Mouse (Mus musculus) erythroid progenitor cell, adult 5-6 weeks (primary cell): ENCODE data around the gene Tmem161a. TPM values are rescaled to one million over a fixed set of nuclear protein-coding genes. Genes with fewer than 3 reads are reported as not detected.
"Not testable (repeated sequence)": the region's sequence is repeated elsewhere in the genome, so short reads cannot be mapped to it uniquely, and the experiment has no call there.

Experiments used
- ATAC-seq: replicated peaks from 2 replicates; pipeline ENCODE4 v1.8.0; 2016; ENCODE audit warnings: moderate number of reproducible peaks, mild to moderate bottlenecking, moderate TSS enrichment, inconsistent platforms; ENCODE audit not compliant: poor library complexity, low FRiP score, severe bottlenecking
- total RNA-seq, 2 experiments: library from RNA; stranded (forward) in 1 of 2; stranded (reverse) in 1 of 2; fragments of 150-400 nt in 1 of 2; fragments of 186-747, 209-891 nt in 1 of 2; gene quantifications; 2 replicates each; pipeline versions ENCODE4 v1.2.3 to v1.2.4; 2015 to 2017; ENCODE audit warnings: low replicate concordance in 2 of 2

Gene Tmem161a
- total RNA-seq, 2 experiments from 2014 or later: 2.9 to 4.9 TPM

DNA sequence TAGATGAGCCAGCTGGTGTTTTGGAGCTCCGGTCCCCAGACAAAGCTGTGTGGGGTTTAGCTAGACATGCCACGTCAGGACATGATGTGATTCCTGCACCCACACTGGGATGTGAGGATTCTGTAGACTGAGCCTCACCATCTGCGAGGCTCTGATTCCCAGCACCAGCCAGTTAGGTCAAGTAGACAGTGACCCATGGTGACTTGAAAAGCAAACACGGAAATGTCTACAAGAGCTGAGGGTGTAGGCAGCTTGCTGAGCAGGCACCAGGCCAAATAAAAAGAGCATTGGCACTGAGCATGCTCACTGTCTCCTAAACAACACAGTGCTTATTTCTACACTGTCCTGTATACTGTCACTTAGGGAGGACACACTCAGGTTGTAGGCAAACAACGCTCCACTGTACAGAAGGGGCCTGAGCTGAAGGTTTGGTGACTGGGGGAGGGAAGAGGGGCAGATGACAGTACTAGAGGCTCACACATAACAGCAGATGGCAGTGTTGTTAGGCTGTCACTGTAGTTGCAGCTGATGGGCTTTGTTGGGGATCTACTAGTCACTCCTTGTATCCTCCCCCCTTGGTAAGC is 28.0 kb downstream of the Tmem161a start:
- ATAC-seq: peak; percentile 44

DNA sequence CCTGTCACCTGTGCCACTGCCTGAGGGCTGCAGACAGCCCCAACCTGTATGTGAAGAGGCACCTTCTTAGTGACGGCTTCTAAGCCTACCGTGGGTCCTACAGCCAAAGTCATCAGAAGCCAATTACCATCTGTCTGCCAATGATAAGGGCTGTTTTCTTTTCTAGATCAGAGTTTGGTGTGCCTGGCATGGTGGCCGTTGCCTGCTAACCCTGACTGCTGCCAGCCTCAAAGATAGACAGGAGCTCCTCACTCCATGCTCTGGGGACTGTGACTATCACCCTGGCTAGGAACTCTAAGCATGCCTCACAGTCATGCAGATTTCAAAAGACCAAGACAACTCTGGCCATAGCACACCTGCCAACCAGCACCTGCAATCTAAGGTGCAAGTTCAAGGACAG is 29.3 kb downstream of the Tmem161a start:
- peak; percentile 89 for ATAC-seq

DNA sequence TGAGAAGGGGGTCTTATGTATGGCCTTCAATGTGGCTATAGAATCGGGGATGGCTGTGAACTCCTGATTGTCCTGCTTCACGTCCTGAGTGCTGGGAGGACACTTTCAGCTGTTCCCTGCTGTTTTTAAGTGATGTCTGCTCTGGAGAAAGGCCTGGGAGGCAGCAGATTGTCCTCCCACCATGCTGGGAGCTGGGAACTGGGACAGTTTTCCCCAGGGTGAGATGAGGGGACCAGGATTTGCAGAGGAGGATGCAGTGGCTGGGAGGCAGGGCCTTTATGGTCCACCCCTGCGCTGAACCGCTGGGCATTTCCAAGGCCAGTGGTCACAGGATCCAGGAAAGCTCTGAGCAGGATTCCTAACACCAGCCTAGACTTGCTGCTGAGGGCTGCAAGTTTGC is 30.9 kb downstream of the Tmem161a start:
- no peak for ATAC-seq

DNA sequence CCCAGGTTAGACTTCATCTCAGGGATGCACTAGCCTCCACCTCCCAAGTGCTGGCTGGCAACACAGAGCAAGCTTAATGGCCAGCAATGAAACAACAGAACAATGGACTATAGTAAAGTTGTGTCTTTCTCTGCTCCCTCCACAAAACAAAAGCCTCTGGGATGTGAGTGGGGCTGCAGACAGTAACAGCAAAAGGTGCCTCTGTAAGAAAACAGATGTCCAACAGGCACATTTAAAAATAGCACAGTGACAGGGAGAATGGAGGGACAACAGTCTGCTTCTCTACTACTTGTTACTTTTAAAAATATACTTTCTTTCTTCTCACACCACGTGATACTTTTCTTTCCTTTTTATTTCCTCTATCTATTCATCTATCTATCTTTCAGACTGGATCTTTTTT is 32.6 kb downstream of the Tmem161a start:
- ATAC-seq: no peak

DNA sequence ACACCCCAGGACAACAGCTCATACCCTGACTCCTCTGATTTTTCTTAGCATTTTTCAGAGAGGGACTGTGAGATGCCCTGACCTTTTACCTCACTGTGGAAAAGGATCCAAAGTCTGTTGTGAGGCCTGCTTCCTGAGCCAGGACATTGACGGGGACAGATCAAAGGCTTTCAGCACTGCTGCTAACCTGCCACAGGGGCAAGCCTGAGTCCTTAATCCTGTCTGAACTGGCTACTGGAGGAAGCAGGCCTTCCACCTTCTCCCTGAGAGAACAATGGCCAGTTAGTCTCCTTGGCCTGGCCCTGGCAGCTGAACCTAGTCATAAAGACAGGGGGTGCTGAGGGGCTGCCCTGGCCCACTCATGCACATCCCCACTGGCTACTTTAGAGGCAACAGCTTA is 36.0 kb downstream of the Tmem161a start:
- no peak for ATAC-seq

DNA sequence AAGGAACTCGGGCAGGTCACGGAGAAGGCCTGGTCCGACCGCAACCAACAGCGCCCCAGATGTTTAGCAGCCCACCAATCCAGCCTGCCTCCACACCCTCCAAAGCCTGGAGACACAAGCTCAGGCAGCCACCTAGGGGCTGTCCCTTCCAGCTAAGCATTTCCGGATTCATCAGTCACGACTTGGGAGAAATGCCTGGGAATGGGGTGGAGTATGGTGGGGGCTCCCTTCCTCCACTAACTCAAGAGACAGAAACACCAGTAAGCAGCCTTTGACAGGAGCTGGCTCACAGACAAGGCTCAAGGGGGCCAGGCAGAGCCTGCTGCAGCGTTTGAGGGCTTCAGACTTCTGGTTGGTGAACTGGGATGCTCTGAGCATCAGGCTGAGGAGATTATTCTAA is 38.4 kb downstream of the Tmem161a start:
- no peak for ATAC-seq

DNA sequence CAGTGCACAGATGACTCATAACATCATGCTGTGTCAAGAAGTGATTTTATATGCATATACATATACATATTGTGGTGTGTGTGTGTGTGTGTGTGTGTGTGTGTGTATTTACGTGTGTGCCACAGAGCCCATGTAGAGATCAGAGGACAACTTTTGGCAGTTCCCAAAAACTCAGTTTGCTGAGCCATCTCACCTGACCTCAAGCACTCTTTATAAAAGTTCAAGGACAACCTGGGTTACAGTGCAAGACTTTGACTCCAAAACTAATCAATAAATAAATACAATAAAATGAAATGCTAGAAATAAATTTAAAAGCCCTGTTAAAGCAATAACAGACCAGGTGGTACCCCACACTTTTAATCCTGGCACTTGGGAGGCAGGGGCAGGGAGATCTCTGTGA is 39.1 kb downstream of the Tmem161a start:
- ATAC-seq: no peak

DNA sequence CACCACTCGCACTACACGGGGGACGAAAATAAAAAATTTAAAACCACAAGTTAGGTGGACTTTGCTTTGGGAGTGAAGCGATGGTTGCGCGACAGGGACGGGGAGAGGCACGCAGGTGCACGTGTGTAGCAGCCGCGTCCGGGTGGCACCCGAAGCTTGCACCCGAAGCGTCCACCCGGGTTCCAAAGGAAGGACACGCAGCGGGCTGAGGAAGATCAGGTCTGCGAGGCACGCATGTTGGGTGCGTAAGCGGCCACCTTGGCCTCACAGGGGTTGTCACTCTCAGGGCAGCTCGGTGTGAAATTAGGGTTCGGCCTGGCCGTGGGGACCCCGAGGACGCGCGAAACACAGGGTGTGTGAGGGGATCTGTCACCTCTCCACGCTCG is 39.6 kb downstream of the Tmem161a start:
- ATAC-seq: 0 out of 2 replicates have a peak, but pooled peaks have one; percentile 20

DNA sequence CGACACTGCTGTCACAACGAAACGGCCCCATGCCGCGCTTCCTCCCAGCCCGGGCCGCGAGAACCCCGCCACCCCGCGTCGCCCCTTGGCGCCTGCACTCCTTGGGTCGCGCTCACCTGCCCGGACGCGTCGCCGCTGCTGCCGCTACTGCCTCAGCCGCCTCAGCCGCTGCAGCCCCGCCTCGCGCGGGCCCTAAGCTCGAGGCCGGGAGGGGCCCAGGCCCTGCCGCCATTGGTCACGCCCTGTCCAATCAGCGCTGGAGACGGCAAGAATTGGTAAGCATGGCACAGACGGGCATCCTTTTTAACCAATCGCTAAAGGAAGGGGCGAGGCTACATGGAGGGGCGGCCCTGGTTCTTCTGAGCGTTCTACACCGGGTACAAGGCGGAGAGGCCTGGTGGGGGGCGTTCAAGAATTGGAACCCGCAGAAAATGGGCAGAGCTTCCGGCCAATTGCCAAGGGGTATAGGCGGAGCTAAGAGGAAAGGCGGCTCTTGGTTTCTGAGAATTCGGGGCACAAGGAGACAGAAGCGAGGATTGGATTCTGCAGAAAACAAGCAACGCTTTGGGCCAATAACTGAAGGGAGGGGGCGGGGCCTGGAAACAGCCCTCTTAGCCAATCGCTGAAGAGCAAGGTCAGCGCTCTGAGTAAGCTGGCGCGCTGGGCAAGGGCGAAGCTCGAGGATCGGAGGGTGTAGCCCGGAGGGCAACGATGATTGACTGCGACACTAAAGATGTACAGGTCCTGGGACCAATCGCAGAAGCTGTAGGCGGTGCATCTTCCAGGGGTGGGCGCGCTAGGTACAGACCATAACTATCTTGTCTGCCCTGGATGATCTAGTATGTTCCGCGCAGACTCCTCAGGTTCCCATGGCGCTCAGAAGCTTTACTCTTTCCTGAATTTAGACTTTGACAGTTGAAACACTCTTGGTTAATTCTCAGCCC is 40.2 kb downstream of the Tmem161a start, which contains the start of gene Slc25a42:
TSS of gene Slc25a42 (minus strand) at position 194 of the 944 bp plus-strand sequence.
- peak; percentile 88 for ATAC-seq

DNA sequence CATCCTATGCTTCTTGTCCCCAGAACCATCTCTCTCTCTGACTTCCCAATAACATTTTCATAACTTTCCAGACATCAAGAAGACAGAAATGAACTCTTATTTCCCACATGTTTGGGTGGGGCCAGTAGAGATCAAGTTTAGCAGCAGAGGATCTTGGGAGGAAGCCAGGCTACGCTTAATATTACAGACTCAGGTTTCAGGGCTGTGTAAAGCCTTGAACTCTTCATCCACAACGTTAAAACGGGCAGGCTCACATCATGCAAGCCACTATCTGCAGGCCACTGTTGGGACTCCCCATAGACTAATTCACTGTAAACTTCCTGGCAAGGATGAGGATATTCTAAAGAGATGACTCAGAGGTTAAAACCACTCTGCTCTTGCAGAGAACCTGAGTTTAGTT is 42.3 kb downstream of the Tmem161a start:
- ATAC-seq: no peak

DNA sequence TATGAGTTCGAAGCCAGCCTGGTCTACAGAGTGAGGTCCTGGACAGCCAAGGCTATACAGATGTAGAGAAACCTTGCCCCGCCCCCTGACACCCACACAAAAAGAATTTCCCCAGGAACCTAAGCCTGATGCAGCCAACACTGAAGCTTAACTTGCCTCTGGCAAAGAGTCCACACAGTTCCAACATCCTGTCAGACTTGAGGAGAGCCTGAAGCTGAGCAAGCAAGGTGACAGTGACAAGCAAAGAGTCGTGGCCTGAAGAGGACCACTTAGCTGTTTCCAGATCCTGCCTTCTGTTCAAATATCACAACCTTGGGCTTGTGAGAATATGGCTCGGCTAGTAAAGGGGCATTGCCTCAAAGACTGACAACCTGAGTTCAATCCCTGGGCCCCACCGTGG is 42.9 kb downstream of the Tmem161a start:
- no peak for ATAC-seq

DNA sequence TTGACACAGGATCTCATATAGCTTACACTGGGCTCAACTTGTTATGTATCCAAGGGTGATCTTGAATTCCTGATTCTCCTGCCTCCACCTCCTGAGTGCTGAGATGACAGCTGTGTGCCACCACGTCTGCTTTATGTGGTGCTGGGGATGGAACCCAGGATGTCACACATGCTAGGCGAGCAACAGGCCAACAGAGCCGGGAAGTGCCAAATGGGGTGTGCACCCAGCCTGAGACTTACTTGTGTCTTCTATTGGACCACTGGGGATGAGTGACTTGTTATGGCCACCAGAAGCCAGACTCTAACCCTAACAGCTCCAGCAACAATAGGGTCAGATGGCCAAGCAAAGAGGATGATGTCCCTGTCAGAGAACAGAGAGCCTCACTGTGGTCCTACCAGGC is 44.0 kb downstream of the Tmem161a start:
- not testable (repeated sequence) for ATAC-seq

DNA sequence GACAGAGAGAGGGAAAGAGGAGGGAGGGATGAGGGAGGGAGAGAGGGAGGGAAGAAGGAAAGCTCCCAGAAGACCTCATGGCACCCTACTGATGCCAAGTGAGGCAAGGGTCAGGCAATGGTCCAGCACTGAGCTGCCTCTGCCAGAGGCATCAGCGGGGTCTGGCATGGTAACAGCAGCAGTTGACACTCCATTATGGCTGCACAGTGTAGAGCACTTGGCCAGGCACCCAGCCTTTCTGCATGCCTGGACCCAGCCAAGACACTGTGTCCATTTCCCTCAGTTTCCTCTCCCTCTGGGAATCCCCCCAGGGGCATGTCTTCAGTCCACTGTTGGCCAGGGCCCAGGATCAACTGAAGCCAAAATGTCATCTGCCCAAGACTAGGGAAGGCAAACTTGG is 44.4 kb downstream of the Tmem161a start:
- no peak for ATAC-seq

DNA sequence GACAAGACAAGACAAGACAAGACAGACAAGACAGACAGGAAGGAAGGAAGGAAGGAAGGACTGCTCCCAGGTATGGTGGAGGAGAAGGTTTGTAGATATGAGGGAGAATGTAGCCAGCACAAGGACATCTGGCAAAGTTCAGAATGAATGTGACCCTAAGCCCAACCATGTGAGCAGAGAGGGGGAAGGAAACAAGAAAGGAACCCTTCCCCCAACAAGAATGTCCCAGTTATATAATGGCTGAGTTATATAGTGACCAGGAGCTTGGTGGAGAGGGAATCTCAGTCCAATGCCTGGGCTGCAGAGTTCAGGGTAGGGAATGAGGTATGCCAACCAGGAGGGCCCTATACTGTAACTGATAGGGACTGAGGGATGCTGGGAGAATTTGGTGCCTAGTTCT is 45.3 kb downstream of the Tmem161a start:
- ATAC-seq: no peak

DNA sequence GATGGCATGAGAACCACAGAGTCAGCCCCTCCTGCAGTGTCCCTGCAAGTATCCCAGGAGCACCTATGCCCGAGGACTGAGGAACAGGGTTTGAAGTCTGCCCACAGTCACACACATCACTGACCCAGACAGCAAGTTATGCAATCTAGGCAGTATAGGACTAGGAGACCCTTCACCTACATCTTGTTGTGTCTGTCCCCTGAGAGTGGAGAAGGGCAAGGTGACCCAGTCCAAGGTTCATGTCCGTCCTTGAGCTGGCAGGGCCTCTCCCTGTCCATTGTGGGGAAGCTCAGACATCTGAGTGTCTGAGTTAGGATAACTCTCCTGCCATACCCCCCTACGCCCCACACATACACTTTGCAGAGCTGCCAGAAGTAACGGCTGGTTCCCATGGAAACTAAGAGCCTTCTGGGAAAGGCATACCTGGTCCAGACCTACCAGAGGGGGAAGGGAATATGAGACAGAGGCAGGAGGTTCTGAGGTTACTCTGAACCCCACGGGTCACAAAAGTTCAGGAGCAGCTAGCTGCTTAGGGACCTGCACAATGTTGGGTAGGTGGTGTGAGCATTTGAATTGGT is 47.0 kb downstream of the Tmem161a start:
- ATAC-seq: no peak

DNA sequence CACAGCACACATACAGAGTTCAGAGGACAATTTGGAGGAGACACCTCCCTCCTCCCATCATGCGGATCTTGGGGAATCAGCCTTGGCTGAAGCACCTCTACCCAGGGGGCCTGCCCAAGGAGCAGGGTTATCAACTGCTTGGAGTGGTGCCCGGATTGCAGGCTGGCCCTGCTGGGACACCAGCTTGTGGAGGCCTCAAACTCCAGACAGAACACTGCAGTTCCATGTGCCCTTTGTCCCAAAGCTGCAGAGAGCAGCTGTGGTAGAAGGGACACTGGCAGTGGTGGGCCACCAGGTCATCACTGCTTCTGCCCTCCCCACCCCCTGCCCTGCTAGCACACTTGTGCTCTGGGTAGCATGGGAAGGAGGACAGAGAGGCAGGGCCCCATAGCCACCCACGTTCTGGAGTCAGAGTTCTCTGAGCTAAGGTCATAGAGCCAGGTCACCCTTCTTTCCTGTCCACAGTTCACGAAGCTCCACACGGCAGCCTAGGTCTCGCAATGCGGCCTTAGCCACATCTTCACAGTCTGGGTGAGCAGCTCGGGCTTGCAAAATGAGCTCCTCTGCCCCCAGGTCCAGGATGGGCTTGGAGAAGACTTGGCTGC is 48.2 kb downstream of the Tmem161a start:
- no peak for ATAC-seq

DNA sequence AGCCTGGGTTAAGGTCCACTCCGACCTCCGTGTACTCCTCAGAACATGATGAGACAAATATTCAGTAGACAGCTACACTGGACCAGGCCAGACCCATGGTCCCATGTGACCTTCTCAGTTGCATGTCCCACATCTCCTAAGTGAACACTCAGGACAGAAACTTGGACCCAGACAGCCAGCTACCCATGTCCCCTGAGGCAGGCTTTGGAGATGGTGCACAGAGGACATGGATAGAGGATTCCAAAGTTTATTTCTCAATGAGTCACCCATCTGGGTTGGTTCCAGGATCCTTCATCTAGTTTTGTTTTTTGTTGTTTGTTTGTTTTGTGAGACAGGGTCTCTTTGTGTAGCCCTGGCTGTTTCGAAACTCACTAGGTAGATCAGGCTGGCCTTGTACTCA is 48.8 kb downstream of the Tmem161a start:
- no peak for ATAC-seq

DNA sequence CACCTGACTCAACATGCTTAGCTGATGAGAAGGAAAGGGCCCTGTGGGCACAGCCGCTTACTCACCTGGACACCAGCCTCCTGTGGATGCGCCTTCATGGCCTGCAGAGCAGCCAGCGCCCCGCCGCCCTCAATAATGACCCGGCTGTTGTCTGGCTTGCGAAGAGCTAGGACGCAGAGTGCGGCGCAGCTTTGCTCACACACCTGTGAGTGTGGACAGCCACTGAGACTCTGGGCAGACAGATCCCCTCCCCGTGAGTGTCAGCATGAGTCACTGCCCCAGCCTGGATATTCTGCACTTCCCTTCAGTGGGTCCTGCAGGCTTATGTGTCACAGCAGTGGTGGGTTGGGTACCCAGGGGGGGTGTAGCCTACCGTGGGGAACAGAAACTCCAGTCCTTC is 49.9 kb downstream of the Tmem161a start:
- ATAC-seq: no peak

DNA sequence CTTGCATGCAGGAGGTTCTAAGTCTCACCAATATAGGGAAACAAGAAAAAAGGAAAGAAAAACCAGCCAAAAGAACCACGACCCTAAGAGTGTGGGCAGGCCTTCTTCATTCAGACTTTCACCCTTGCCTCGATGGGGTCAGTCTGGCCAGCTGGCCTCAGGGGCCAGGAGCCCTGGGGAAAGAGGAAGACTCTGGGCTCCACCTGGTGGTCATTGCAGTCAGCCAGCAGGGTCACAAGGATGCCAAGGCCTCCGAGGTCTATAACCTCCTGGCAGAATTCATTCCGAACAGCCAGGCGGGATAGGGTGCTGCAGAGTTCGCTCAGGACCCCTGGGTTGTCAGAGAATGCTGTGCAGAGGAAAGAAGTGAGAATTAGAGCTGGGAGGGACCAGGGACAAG is 51.2 kb downstream of the Tmem161a start:
- 0 out of 2 replicates have a peak, but pooled peaks have one; percentile 49 for ATAC-seq

DNA sequence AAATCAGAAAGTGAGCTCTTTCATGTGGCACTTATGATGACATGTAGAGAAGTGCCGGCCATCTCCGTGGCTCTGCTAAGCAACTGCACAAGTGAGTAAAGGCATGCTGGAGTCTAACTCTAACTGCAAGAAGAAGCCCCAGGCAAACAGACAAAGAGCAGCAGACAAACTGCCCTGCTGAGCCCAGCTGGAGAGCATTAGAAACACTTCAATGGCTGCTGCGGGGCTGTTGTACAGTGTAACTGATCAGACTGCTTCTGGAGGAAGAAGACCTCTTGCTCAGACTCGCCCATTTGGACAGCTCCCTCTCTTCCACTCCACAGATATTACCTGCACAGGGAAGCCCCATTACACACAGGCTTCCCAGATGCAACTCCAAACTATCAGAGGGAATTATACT is 55.8 kb downstream of the Tmem161a start:
- ATAC-seq: no peak

DNA sequence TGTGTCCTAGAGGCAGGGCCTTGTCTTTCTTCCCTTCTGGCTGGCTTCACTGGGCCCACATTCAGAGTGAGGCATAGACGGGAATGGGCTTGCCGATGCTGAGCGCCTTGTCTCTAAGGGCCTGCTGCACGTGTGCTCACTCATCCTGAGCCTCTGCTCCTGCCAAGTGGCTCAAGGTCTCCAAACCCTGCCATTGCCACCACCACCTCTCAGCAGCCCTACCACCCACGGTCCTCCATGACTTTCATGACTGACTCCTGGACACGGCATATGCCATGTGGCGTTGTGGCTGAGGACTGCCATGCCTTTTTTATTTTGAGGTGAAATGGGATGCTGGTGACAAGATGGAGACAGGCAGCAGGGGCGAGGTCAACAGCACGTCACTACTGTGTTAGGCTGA is 58.7 kb downstream of the Tmem161a start:
- ATAC-seq: no peak
